Mouse (Mus musculus) right cerebral cortex, postnatal 4 days (tissue): ENCODE measurements around the gene Akap9.
"Not testable (repeated sequence)": the region's sequence is repeated elsewhere in the genome, so short reads cannot be mapped to it uniquely, and the experiment has no call there.

Source experiments
- DNase-seq: peaks from one replicate; pipeline ENCODE4 v3.0.0-alpha.2; 2022

The Akap9 gene

DNA sequence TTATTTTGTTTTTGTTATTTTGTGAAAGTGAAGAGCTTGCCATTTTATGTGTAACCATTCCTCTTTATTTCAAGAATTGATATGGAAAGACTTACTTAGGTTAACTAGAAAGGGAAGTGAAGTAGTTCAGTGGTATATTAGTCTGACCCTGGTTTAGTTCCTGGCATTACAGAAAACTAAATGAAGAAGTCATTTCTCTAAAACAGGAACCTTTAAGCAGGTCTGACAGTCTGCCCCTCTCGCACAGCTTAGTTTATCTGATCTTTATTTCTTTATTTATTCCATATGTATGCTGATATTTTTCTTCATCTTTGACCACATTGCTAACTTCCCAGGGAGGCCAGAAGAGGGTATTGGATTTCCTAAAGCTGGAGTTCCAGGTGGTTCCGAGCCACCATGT, 113.1 kb downstream of the Akap9 start:
- no peak for DNase-seq

DNA sequence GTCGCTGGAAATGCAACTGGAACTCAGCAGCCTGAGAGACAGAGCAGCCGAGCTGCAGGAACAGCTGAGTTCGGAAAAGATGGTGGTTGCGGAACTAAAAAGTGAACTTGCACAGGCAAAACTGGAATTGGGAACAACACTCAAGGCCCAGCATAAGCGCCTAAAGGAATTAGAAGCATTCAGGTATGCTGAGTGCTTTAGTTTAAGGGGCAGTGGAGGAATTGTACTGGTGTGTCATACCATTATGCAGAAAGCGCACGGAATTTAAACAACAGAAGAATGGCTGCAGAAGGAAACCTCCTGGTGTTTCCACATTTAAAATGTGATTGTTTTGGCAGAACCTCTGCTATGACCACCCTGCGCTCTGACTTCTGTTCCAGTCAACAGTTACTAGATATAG, 132.5 kb downstream of the Akap9 start:
- DNase-seq, result no peak

DNA sequence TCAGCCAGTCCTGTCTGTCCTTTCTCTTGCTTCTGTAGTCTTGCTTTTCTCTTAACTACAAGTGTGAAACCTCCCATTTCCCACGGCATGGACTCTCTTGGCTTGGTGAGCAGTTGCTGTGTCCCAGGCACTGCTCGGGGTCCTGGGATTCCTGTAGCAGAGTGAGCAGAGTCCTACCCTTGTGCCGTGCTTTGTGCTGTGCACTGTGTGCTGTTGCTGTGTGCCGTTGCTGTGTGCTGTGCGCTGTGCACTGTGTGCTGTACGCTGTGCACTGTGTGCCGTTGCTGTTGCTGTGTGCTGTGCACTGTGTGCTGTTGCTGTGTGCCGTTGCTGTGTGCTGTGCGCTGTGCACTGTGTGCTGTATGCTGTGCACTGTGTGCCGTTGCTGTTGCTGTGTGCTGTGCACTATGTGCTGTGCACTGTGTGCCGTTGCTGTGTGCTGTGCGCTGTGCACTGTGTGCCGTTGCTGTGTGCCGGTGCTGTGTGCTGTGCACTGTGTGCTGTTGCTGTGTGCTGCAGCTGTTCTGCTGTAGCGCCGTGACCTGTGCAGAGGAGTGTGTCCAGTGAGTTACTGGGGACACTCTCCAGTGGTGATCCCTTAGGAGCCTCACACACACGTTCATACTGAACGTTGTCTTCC, 138.7 kb downstream of the Akap9 start:
- no peak for DNase-seq

DNA sequence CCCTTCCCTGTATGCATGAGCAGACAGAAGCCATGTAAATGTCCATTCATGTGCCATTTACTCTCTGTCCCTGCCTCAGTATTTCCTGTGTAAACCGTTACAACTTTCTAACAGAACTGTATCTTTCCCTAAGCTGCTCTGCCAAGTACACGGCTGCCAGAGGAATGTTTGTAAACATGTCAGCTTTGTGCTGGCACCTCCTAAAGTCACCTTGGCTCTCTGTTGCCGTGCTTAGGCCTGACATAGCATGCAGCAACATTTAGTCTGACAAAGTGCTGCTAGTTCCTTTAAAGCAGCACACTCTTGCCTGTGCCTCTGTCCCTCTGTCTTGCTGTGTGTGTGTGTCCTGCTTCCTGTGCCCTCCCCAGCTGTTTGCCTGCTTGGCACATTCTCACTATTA, 139.3 kb downstream of the Akap9 start:
- no peak for DNase-seq

DNA sequence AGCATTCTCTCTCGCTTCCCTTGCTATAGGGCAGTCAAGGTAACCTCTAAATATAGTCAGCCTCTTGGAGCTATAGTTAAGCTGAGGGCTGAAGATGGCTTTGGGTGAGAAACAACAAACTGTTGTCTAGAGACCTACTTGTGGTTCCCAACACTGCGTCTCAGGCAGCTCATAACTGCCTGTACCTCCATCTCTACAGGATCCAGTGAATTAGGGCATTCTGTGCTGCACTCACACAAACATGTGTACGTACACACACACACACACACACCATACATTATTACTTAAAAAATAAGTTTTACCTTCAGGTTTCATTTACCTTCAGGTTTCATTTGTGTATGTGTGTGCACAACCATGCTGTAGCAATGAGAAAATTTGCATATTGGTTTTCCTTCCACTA, 151.2 kb downstream of the Akap9 start:
- DNase-seq, result no peak

DNA sequence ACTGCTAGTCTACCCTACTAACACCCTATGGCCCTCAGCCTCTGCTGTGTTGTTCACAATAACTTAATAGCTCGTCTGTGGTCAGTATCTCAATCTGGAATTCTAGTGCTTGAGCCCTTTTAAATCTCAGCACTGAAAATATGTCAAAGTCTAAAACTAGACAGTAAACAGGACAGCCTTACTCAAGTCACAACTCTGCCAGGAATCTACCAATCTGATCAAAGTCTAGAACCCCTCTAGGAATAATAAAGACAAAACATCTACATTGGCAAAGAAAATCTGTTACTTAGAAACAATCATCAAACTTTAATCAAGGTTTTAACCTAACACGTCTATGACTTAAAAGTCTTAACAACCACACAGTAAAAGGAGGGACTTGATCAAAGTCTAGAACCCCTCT, 153.0 kb downstream of the Akap9 start:
- DNase-seq, result no peak

DNA sequence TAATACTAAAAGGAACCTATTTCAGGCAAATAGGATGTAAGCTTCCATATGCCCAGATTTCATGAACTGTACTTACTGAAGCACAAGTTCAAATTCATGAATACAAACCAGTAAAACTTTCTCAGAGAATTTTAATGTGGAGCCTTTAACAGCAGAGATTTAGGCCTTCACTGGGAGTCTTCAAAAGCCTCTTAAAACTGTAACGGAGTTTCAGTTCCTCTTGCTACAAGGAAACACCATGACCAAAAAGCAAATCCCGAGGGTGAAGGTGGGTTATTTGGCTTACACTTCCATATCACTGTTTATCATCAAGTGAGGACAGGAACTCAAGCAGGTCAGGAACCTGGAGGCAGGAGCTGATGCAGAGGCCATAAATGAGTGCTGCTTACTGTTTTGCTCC, 153.7 kb downstream of the Akap9 start:
- DNase-seq, result no peak

DNA sequence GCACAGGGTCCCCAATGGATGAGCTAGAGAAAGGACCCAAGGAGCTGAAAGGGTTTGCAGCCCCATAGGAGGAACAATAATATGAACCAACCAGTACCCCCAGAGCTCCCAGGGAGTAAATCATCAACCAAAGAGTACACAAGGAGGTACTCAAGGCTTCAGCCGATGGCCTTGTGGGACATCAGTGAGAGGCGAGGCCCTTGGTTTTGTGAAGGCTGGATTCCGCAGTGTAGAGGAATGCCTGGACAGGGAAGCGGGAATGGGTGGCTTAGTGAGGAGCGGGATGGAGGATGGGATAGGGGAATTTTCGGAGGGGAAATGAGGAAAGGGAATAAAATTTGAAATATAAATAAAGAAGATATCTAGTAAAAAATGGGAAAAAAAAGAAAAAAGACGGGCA, 157.1 kb downstream of the Akap9 start:
- DNase-seq, result no peak

DNA sequence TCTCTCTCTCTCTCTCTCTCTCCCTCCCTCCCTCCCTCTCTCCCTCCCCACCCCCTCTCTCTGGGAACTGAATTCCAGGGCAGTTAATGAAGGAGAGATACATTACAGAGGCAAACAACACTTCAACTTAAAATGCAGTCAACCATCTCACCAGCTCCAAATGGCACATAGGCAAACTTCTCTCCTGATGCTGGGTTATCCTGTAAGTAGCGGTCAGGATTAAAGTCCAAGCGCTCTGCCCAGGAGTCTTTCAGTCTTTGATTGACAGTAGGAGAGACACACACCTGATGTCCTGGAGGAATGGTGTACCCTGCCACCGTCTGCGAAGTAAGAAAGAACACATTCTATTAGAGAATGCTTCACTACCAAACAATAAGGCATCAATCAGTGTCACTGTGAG, 158.5 kb downstream of the Akap9 start:
- no peak for DNase-seq

DNA sequence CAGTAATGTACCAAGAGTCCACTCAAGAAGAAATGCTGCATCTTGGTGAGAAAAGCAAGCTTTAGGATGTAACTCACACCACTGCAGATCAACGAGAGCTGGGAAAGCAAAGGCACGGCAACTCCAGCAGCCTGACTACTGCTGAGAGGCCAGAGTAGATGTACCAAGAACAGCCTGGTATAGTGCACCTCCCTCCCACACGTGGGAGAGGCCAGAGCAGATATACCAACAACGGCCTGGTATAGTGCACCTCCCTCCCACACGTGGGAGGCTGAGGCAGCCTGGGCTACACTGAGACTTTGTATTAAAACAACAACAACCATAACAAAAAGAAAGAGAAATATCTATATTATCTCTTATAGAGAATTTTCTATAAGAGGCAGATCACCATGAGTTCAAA, 160.3 kb downstream of the Akap9 start:
- no peak for DNase-seq

DNA sequence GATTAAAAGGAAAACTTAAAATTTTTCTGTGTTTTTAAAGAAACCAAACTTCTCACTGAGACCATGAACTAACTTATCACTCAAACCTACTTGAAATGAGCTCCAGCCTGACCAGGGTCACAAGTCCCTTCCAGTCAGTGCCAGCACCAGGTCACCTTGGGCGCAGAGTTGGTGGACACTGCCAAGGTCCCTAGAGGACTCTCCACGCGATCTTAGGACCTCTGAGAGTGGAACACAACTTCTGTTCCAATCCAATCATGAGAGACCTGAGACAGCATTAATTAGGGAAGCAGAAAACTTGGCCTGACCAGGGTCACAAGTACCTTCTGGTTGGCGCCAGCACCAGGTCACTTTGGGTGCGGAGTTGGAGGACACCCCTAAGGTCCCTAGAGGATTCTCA, 166.6 kb downstream of the Akap9 start:
- DNase-seq, result no peak

DNA sequence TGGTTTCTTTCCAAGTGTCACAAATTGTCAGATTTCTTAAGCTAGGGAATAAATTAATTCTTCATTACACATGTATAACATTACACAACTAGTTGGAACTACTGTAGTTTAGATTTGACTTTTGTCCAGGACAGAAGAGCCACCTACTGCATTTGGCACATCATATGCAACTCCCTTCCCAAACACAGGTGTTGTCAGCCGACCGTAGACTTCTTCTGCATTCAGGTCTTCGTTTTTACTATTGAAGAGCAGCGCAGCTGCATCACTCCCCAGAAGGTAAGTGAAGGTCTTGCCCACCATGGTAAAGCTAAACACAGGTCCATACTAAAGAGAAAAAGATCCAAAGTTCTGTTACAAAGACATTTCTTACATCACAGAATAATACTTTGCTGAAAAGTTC, 173.2 kb downstream of the Akap9 start:
- DNase-seq, result no peak

DNA sequence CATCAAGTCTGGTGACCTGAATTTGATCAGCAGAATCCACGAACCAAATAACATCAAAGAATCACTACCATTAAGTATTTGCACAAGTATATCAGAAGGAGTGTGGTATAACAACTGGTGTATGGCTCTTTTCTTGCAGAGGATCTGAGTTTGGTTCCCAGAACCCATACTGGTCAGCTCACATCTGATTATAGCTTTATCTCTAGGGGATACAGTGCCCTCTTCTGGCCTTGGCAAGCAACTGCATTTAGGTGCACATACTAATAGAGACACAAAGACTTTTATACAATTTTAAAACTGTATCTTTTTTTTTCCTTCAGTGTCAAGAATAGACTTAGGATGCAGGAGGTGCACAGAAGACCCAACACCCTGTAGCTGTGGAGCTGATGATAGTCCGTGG, 173.9 kb downstream of the Akap9 start:
- DNase-seq, result no peak

DNA sequence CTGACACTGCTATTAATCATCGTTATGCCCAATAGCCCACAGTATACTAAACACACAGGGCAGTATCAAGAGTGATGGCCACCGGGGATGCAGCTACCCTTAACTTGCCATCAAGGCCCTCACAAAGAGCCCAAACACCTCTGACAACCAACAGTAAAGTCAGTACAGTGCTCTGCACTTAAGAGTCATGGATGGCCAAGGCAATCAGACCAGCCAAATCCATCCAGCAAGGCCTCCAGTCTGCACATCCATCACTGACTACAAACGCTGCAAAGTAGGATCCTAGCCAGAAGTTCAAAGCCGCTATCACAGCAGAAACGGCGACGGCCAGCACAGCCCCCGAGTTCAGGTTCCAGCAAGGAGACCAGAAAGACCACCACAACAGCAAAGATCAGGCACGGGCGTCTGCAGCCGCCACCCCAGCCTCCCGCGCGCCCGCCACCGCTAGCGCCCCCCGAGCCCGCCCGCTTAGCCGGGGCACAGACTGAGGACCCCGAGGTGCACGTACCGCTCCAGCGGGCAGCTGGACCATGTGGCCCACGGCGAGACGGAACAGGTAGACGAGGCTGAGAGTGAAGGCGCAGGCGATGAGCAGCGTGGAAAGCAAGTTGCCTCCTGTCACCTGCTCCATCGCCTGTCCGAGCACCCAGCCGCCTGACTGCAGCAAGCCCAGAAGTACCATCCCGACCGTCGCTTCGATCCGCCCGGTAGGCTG, 175.9 kb downstream of the Akap9 start:
- no peak for DNase-seq

DNA sequence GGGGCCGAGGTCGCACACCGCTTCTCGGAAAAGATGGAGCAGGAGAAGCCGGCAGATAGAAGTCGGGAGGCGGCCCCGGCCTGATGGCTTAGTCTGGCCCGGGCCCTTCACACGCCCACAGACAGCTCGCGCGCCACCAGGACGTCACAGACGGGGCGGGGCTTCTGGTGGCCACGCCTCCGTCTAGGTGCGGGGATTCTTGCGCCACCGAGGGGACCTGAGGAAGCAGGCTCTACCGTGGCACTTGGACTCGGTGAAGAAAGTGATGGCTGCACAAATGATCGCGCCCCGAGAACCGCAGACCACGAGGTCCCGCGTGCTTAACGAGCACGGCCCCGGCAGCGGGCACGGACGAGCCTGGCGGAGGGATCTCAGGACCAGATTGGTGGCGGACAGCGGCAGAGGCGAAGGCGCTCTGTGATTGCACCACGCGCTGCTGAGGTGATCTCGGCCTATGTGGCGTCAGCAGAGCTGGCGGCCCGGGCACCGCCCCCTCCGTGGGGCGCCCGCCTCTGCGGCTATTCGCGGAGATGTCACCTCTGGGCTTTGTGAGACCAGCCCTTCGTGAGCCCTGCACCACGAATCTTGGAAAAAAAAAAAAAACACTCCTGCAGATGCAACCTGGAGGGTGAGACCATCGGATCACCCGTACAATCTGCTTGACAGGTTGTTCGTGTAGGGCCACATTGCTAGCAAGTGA, 176.6 kb downstream of the Akap9 start, which contains the start of gene Cyp51:
Gene Cyp51 (minus strand): TSS at position 406 of the 700 bp plus-strand sequence.
- peak; percentile 88 for DNase-seq

DNA sequence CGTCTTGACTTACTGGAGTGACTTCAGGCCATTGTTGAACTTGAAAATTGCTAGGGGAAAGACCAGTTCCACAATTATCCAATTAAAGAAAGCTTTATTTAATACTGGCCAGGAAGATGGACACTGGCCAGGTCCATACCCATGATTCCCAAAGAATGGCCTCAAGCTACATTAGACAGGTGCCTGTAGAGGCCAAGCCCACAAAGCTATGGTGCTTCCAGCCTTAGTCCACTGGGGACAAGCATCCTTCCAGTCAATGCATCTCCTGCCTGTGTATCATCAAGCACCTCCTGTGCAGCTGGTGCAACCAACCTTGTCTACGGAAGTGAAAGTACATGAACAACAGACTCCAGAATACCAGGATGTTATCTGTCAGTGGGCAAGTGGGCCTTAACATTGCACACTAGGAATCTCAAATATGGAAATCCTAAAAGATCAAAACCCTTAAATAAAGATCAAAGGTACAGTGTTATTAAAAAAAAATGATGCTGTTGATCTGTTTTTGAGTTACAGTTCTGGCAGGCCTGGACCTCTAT, 177.9 kb downstream of the Akap9 start:
- DNase-seq, result no peak

DNA sequence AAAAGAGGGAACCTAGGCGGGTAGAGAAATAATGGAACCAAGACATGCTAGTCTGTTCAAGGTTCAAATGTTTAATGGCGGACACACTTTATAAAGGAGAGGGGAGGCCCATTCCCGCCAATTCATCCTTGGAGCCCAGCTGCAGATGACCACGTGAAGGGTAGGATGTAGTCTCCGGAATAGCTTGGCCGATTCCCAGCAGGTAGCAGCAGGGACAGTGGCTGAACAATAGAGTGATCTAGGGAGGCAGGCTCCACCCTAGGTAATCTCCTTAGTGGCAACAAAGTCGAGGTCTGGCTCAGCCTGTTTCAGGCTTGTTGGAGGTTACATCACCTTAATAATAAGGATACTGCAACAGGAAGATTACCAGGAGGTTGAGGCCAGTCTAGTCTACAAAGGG, 179.2 kb downstream of the Akap9 start:
- not testable (repeated sequence) for DNase-seq

DNA sequence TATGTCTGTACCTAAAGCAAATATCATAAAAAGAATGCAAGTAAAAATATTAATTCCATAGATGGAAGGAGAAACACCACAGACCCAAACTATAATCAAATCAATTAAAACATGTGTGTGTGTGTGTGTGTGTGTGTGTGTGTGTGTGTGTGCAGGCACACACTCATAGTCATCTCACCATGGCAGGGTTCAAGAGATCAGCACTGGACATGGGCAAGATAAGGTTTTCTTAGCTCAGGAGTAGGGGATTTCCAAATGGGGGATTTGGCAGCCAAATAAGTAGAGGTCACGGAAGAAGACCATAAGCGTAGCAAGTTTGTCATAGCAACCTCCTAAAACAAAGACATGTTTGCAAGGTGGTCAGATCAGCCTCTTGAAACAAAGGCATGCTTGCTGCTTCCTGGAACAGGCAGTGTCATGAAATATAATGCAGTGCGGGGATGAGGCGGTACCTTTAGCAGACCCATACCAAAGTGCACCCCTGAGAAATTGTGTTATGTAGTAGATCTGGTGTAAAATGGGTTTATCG, 184.8 kb downstream of the Akap9 start:
- no peak for DNase-seq
